Mouse (Mus musculus): ENCODE measurements around the gene Gan.

DNA sequence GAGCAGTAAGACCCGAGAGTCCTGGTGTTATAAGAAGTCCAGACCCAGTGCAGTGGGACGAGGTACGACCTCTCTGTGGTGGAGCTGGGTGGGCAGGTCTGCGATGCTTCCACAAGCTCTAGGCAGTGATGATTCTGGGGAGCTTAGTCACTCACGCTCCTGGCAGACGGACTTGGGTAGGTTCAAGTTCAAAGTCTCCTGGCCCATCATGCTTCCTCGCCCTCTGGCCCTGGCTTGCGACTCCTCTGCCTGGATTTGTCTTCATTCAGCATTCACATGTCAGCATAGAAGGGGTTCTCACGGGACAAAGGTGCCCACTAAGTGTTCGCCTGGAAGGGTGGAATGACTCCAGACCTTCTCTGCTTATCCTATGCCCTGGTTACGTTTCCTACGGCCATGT, 68.4 kb downstream of the Gan start:
- TF ChIP-seq CTCF (IDR thresholded peaks at IDR 0.05; ENCODE audit: control insufficient read depth, insufficient read depth, insufficient replicate concordance, low read depth, low read length) (no peak), POLR2A (IDR thresholded peaks at IDR 0.05; ENCODE audit: control insufficient read depth, low read depth, low read length) (no peak)
